Mouse (Mus musculus) granulocyte monocyte progenitor cell, adult 5-6 weeks (primary cell): Measurements from ENCODE around the gene Olfr1310. TPM values are rescaled to one million over a fixed set of nuclear protein-coding genes. Genes with fewer than 3 reads are reported as not detected.
"Not testable (repeated sequence)": the region's sequence is repeated elsewhere in the genome, so short reads cannot be mapped to it uniquely, and the experiment has no call there.

ENCODE experiments used
- ATAC-seq: replicated peaks from 2 replicates; pipeline ENCODE4 v1.8.0; 2016; ENCODE audit warnings: mild to moderate bottlenecking, moderate TSS enrichment, inconsistent platforms; ENCODE audit not compliant: poor library complexity, severe bottlenecking
- total RNA-seq, 2 experiments: library from RNA; stranded (forward) in 1 of 2; stranded (reverse) in 1 of 2; fragments of 200-712, 200-1000 nt in 1 of 2; fragments of >200 nt in 1 of 2; fragmentation: Nextera tagmentation in 1 of 2; gene quantifications; 2 replicates each; pipeline ENCODE4 v1.2.3; 2014 to 2017

Gene Olfr1310
- total RNA-seq (2014; fragmentation: Nextera tagmentation) (not detected in 2 replicates), total RNA-seq (2017) (not detected in 2 replicates)

GRCm38 (mm10) chr2:112012608-112013007 lies at the start of gene Olfr1310:
TSS of gene Olfr1310 (minus strand) at chr2:112012708.
- no peak for ATAC-seq

GRCm38 (mm10) chr2:112050138-112050537 lies 37.6 kb upstream of the Olfr1310 start, which contains the start of gene Olfr1312:
TSS of gene Olfr1312 (minus strand) at chr2:112050238.
- ATAC-seq = no peak

- ATAC-seq = not testable (repeated sequence)
These were observed 14.5 kb upstream of the Olfr1310 start for GRCm38 (mm10) chr2:112026971-112027370.

GRCm38 (mm10) chr2:112024312-112024711 lies 11.8 kb upstream of the Olfr1310 start, which contains the start of gene Olfr1311:
TSS of gene Olfr1311 (minus strand) at chr2:112024412.
- no peak for ATAC-seq

- no peak for ATAC-seq
These were observed 2.4 kb upstream of the Olfr1310 start for GRCm38 (mm10) chr2:112014900-112015299.

GRCm38 (mm10) chr2:111990181-111990580 lies 22.3 kb downstream of the Olfr1310 start, which contains the start of gene Olfr1309:
TSS of gene Olfr1309 (minus strand) at chr2:111990281.
- no peak for ATAC-seq

- no peak for ATAC-seq
These were observed 47.7 kb downstream of the Olfr1310 start, which contains the start of gene Olfr1308 for GRCm38 (mm10) chr2:111964844-111965243. TSS of gene Olfr1308 (minus strand) at chr2:111964944.

Other genes with a start within 250 kb of the Olfr1310 start
- gene Olfr1302, start 235.3 kb downstream of the Olfr1310 start, total RNA-seq (2014; fragmentation: Nextera tagmentation) = not detected in 2 replicates
- not detected in 2 replicates for gene Olfr1302, start 235.3 kb downstream of the Olfr1310 start, total RNA-seq (2017)
- not detected in 2 replicates for gene Olfr1303, start 192.4 kb downstream of the Olfr1310 start, total RNA-seq (2014; fragmentation: Nextera tagmentation)
- gene Olfr1303, start 192.4 kb downstream of the Olfr1310 start, total RNA-seq (2017) = not detected in 2 replicates
- gene Olfr1305, start 135.6 kb downstream of the Olfr1310 start, total RNA-seq (2014; fragmentation: Nextera tagmentation) = not detected in 2 replicates
- gene Olfr1305, start 135.6 kb downstream of the Olfr1310 start, total RNA-seq (2017) = not detected in 2 replicates
- gene Olfr1306, start 96.4 kb downstream of the Olfr1310 start, total RNA-seq (2014; fragmentation: Nextera tagmentation) = not detected in 2 replicates
- gene Olfr1306, start 96.4 kb downstream of the Olfr1310 start, total RNA-seq (2017) = not detected in 2 replicates
- gene Olfr1307, start 63.3 kb downstream of the Olfr1310 start, total RNA-seq (2014; fragmentation: Nextera tagmentation) = not detected in 2 replicates
- not detected in 2 replicates for gene Olfr1307, start 63.3 kb downstream of the Olfr1310 start, total RNA-seq (2017)
- gene Olfr1308, start 47.8 kb downstream of the Olfr1310 start, total RNA-seq (2014; fragmentation: Nextera tagmentation) = not detected in 2 replicates
- not detected in 2 replicates for gene Olfr1308, start 47.8 kb downstream of the Olfr1310 start, total RNA-seq (2017)
- gene Olfr1309, start 22.4 kb downstream of the Olfr1310 start, total RNA-seq (2014; fragmentation: Nextera tagmentation) = not detected in 2 replicates
- gene Olfr1309, start 22.4 kb downstream of the Olfr1310 start, total RNA-seq (2017) = not detected in 2 replicates
- gene Olfr1311, start 11.7 kb upstream of the Olfr1310 start, total RNA-seq (2014; fragmentation: Nextera tagmentation) = not detected in 2 replicates
- gene Olfr1311, start 11.7 kb upstream of the Olfr1310 start, total RNA-seq (2017) = not detected in 2 replicates
- not detected in 2 replicates for gene Olfr1312, start 37.5 kb upstream of the Olfr1310 start, total RNA-seq (2014; fragmentation: Nextera tagmentation)
- gene Olfr1312, start 37.5 kb upstream of the Olfr1310 start, total RNA-seq (2017) = not detected in 2 replicates
- not detected in 2 replicates for gene Olfr1313, start 65.1 kb upstream of the Olfr1310 start, total RNA-seq (2014; fragmentation: Nextera tagmentation)
- not detected in 2 replicates for gene Olfr1313, start 65.1 kb upstream of the Olfr1310 start, total RNA-seq (2017)
- not detected in 2 replicates for gene Olfr1314, start 84.1 kb upstream of the Olfr1310 start, total RNA-seq (2014; fragmentation: Nextera tagmentation)
- not detected in 2 replicates for gene Olfr1314, start 84.1 kb upstream of the Olfr1310 start, total RNA-seq (2017)
- not detected in 2 replicates for gene Olfr1315-ps1, start 102.7 kb upstream of the Olfr1310 start, total RNA-seq (2014; fragmentation: Nextera tagmentation)
- not detected in 2 replicates for gene Olfr1315-ps1, start 102.7 kb upstream of the Olfr1310 start, total RNA-seq (2017)
- gene Olfr1316, start 122.3 kb upstream of the Olfr1310 start, total RNA-seq (2014; fragmentation: Nextera tagmentation) = not detected in 2 replicates
- gene Olfr1316, start 122.3 kb upstream of the Olfr1310 start, total RNA-seq (2017) = not detected in 2 replicates
- not detected in 2 replicates for gene Olfr1317, start 127.6 kb upstream of the Olfr1310 start, total RNA-seq (2014; fragmentation: Nextera tagmentation)
- gene Olfr1317, start 127.6 kb upstream of the Olfr1310 start, total RNA-seq (2017) = not detected in 2 replicates
- gene Olfr1318, start 141.5 kb upstream of the Olfr1310 start, total RNA-seq (2014; fragmentation: Nextera tagmentation) = not detected in 2 replicates
- gene Olfr1318, start 141.5 kb upstream of the Olfr1310 start, total RNA-seq (2017) = not detected in 2 replicates
- 17.3 and 26.8 TPM in 2 replicates for gene Lpcat4, start 226.8 kb upstream of the Olfr1310 start, total RNA-seq (2014; fragmentation: Nextera tagmentation)
- gene Lpcat4, start 226.8 kb upstream of the Olfr1310 start, total RNA-seq (2017) = 7.7 and 10.6 TPM in 2 replicates
- gene Nutm1, start 246.6 kb upstream of the Olfr1310 start, total RNA-seq (2014; fragmentation: Nextera tagmentation) = not detected in 2 replicates
- not detected in 2 replicates for gene Nutm1, start 246.6 kb upstream of the Olfr1310 start, total RNA-seq (2017)
- gene Nop10, start 249.2 kb upstream of the Olfr1310 start, total RNA-seq (2014; fragmentation: Nextera tagmentation) = 139 and 177 TPM in 2 replicates
- 220 and 244 TPM in 2 replicates for gene Nop10, start 249.2 kb upstream of the Olfr1310 start, total RNA-seq (2017)